ENCODE assay signal across 8 mouse cellular contexts in the genomic region with DNA sequence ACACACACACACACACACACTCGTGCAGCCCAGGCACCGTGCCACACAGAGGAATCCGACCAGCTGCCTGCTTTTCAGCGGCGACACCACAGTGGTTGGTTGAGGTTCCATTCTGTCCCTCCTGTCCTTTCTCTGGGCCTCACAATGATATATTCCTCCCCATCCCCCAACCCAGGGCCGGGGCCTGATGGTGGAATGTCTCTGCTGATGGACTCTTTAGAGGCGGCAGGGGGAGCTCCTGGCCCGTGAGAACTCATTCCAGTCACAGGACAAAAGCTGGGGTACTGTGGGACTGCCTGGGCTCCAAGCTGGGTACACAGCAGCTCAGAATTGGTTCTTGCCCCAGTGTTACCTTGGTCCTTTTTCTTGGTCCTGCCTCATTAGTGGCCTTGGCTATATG.
A peak's percentile ranks its signal among the peaks of the same experiment; 100 is the strongest.
DNase-seq lines count a peak whose midpoint lies in the region; ATAC-seq and TF ChIP-seq lines count a peak whose summit lies in the region.

No protein-coding gene starts in this region.

- H3K27me3 ChIP-seq in hindbrain, postnatal 0 days (ENCODE audit: insufficient read depth, low read length) = no peaks in the 10 kb centered on the region
- peaks cover 14% of the 10 kb centered on the region; the same call in 1 of the 2 replicates for H3K27me3 ChIP-seq in limb, embryonic 10.5 days (ENCODE audit: low read depth, poor library complexity, severe bottlenecking)
- H3K27me3 ChIP-seq in midbrain, embryonic 16.5 days (ENCODE audit: control insufficient read depth, insufficient read depth, low read depth, low read length) = no peaks in the 10 kb centered on the region

- ATAC-seq in hindbrain, postnatal 0 days = peak; percentile 82
- ATAC-seq in midbrain, embryonic 16.5 days = peak; percentile 86

- WGBS in hindbrain, postnatal 0 days = 1% methylated on average over 8 of the region's 8 CpGs
- WGBS in limb, embryonic 10.5 days = 12% methylated on average over 8 of the region's 8 CpGs
- WGBS in midbrain, embryonic 16.5 days = 3% methylated on average over 8 of the region's 8 CpGs

- peak; percentile 19 to 38 for DNase-seq in spleen, postnatal 36 days (ENCODE audit: low spot score in 2 of 2)
- DNase-seq in spleen, adult 12 weeks (ENCODE audit: low spot score) = no peak
- DNase-seq in cerebellum, adult 18-20 months = peak; percentile 48 to 54
- peak; percentile 25 for DNase-seq in forelimb bud, embryonic 11.5 days (ENCODE audit: low read depth, low spot score)
- DNase-seq in hindbrain, postnatal 0 days (ENCODE audit: low spot score) = peak; percentile 91
- peak; percentile 60 for DNase-seq in limb, embryonic 10.5 days (ENCODE audit: low spot score)
- peak; percentile 64 for DNase-seq in thymus, postnatal 0 days (ENCODE audit: low spot score)

- no peaks in the 10 kb centered on the region for H3K9me3 ChIP-seq in hindbrain, postnatal 0 days (ENCODE audit: low read length)
- no peaks in the 10 kb centered on the region for H3K9me3 ChIP-seq in limb, embryonic 10.5 days (replicated peaks)
- no peaks in the 10 kb centered on the region for H3K9me3 ChIP-seq in midbrain, embryonic 16.5 days (replicated peaks; ENCODE audit: control insufficient read depth, low read length, poor library complexity, severe bottlenecking)

- H3K36me3 ChIP-seq in hindbrain, postnatal 0 days (ENCODE audit: insufficient read depth, low read length) = no peaks in the 10 kb centered on the region
- H3K36me3 ChIP-seq in limb, embryonic 10.5 days = no peaks in the 10 kb centered on the region
- no peaks in the 10 kb centered on the region for H3K36me3 ChIP-seq in midbrain, embryonic 16.5 days (ENCODE audit: control insufficient read depth, insufficient read depth, low read length)

- no peak overlapping the region for H3K4me3 ChIP-seq in hindbrain, postnatal 0 days (ENCODE audit: low read length)
- no peak overlapping the region for H3K4me3 ChIP-seq in limb, embryonic 10.5 days
- no peak overlapping the region for H3K4me3 ChIP-seq in midbrain, embryonic 16.5 days (ENCODE audit: low read depth, low read length)

- no peak overlapping the region for H3K9ac ChIP-seq in hindbrain, postnatal 0 days (replicated peaks; ENCODE audit: low read length)
- peak overlapping the region; percentile 34 for H3K9ac ChIP-seq in midbrain, embryonic 16.5 days (ENCODE audit: low read depth, low read length)

- H3K4me1 ChIP-seq in hindbrain, postnatal 0 days (ENCODE audit: insufficient read depth, low read length) = peaks cover 14% of the 10 kb centered on the region
- peaks cover 12% of the 10 kb centered on the region; the same call in 1 of the 2 replicates for H3K4me1 ChIP-seq in limb, embryonic 10.5 days
- H3K4me1 ChIP-seq in midbrain, embryonic 16.5 days (ENCODE audit: control insufficient read depth, insufficient read depth, low read length) = peaks cover 87% of the 10 kb centered on the region

- H3K4me2 ChIP-seq in hindbrain, postnatal 0 days (ENCODE audit: low read depth, low read length) = no peak overlapping the region
- H3K4me2 ChIP-seq in midbrain, embryonic 16.5 days (ENCODE audit: low read length) = no peak overlapping the region

- H3K27ac ChIP-seq in hindbrain, postnatal 0 days = no peak overlapping the region
- H3K27ac ChIP-seq in limb, embryonic 10.5 days = no peak overlapping the region
- H3K27ac ChIP-seq in midbrain, embryonic 16.5 days (ENCODE audit: low read length) = peak overlapping the region; percentile 78

- TF ChIP-seq CTCF in hindbrain, postnatal 0 days (IDR thresholded peaks at IDR 0.05; ENCODE audit: low read depth) = peak; percentile 87
